Mouse (Mus musculus): Measurements from ENCODE around the gene Ms4a18. TPM values are rescaled to one million over a fixed set of nuclear protein-coding genes. Genes with fewer than 3 reads are reported as not detected.

Gene Ms4a18
- polyA plus RNA-seq, 1 experiment from 2014 or later = not detected

GRCm38 (mm10) chr19:10968578-10968977 is 49.3 kb downstream of the Ms4a18 start:
- no peak for DNase-seq (ENCODE audit: low read depth, low spot score)
- CTCF ChIA-PET = interaction anchor here (1.0 to 2.5 kb wide), 3 partner anchors 8 to 11 kb away, joined by 3 to 15 read pairs (median 3); no protein-coding TSS in a partner anchor
- no peak for TF ChIP-seq CTCF (IDR thresholded peaks at IDR 0.05)
- peaks cover 51% of the 10 kb centered on the region for H3K27me3 ChIP-seq
- POLR2A ChIA-PET = no interaction called here
- ATAC-seq = no peak
- in situ Hi-C loops (cut with MboI; ENCODE audit: low pct_unique_long_range_greater_than_20kb) = no loop called here

GRCm38 (mm10) chr19:10965721-10966120 is 52.1 kb downstream of the Ms4a18 start:
- ATAC-seq (no peak), DNase-seq (ENCODE audit: low read depth, low spot score) (no peak)
- CTCF ChIA-PET = interaction anchor here (0.7 to 1.4 kb wide), 5 partner anchors 10 to 58 kb away, joined by 3 to 5 read pairs (median 3); no protein-coding TSS in a partner anchor
- no peak for TF ChIP-seq CTCF (IDR thresholded peaks at IDR 0.05)
- POLR2A ChIA-PET = no interaction called here
- in situ Hi-C loops (cut with MboI; ENCODE audit: low pct_unique_long_range_greater_than_20kb) = no loop called here
- peaks cover 56% of the 10 kb centered on the region for H3K27me3 ChIP-seq

GRCm38 (mm10) chr19:10959978-10960346 is 57.9 kb downstream of the Ms4a18 start:
- no peak for TF ChIP-seq CTCF (IDR thresholded peaks at IDR 0.05)
- ChIA-PET POLR2A (no interaction called here), CTCF (interaction anchor here (0.9 to 5.1 kb wide), 4 partner anchors 9 to 83 kb away, joined by 3 to 75 read pairs (median 4); no protein-coding TSS in a partner anchor)
- in situ Hi-C loops (cut with MboI; ENCODE audit: low pct_unique_long_range_greater_than_20kb) = loop anchor here (5.0 kb wide), 3 partner anchors 48 to 293 kb away; no protein-coding TSS in a partner anchor
- DNase-seq (ENCODE audit: low read depth, low spot score) = no peak
- ATAC-seq = no peak
- peaks cover 30% of the 10 kb centered on the region for H3K27me3 ChIP-seq

GRCm38 (mm10) chr19:10959085-10959977 is 58.5 kb downstream of the Ms4a18 start:
- H3K27me3 ChIP-seq = peaks cover 25% of the 10 kb centered on the region
- peak; percentile 76 for ATAC-seq
- TF ChIP-seq CTCF (IDR thresholded peaks at IDR 0.05) = peak; percentile 89
- in situ Hi-C loops (cut with MboI; ENCODE audit: low pct_unique_long_range_greater_than_20kb) = loop anchor here (5.0 kb wide), 2 partner anchors 47 to 242 kb away; no protein-coding TSS in a partner anchor
- CTCF ChIA-PET = interaction anchor here (0.8 to 5.1 kb wide), 12 partner anchors 8 to 249 kb away, joined by 3 to 75 read pairs (median 3); partner anchors contain the start of genes Ccdc86 and Ms4a10
- POLR2A ChIA-PET = interaction anchor here (0.6 to 1.1 kb wide), 2 partner anchors 48 to 51 kb away, joined by 3 read pairs; no protein-coding TSS in a partner anchor
- DNase-seq (ENCODE audit: low read depth, low spot score) = no peak

GRCm38 (mm10) chr19:10952021-10952939 is 65.6 kb downstream of the Ms4a18 start:
- DNase-seq (ENCODE audit: low read depth, low spot score) = peak; percentile 48

GRCm38 (mm10) chr19:10949558-10949957 is 68.3 kb downstream of the Ms4a18 start:
- ATAC-seq (no peak), DNase-seq (ENCODE audit: low read depth, low spot score) (no peak)
- no peak for TF ChIP-seq CTCF (IDR thresholded peaks at IDR 0.05)
- in situ Hi-C loops (cut with MboI; ENCODE audit: low pct_unique_long_range_greater_than_20kb) = no loop called here
- ChIA-PET POLR2A (interaction anchor here (0.7 to 1.9 kb wide), 3 partner anchors 43 to 267 kb away, joined by 3 to 4 read pairs (median 3); no protein-coding TSS in a partner anchor), CTCF (interaction anchor here (0.6 to 1.9 kb wide), 5 partner anchors 9 to 42 kb away, joined by 3 to 9 read pairs (median 3); partner anchors contain the start of gene Ptgdr2)
- H3K27me3 ChIP-seq = no peaks in the 10 kb centered on the region

More at GRCm38 (mm10) chr19:10952021-10952939, 65.6 kb downstream of the Ms4a18 start:
- ChIA-PET POLR2A (interaction anchor here (0.6 kb wide), 1 partner anchor 46 kb away, joined by 4 read pairs; no protein-coding TSS in a partner anchor), CTCF (interaction anchor here (0.9 to 2.7 kb wide), 7 partner anchors 7 to 243 kb away, joined by 3 to 24 read pairs (median 3); no protein-coding TSS in a partner anchor)
- peaks cover 7% of the 10 kb centered on the region for H3K27me3 ChIP-seq
- TF ChIP-seq CTCF (IDR thresholded peaks at IDR 0.05) = no peak
- in situ Hi-C loops (cut with MboI; ENCODE audit: low pct_unique_long_range_greater_than_20kb) = no loop called here
- peak; percentile 92 for ATAC-seq

GRCm38 (mm10) chr19:10949112-10949511 is 68.7 kb downstream of the Ms4a18 start, which contains the start of gene Ccdc86:
Gene Ccdc86, minus strand, starts transcription at chr19:10949266.
- ChIA-PET POLR2A (interaction anchor here (0.7 to 1.2 kb wide), 2 partner anchors 40 to 43 kb away, joined by 3 read pairs; no protein-coding TSS in a partner anchor), CTCF (interaction anchor here (0.6 to 1.5 kb wide), 5 partner anchors 10 to 52 kb away, joined by 3 to 5 read pairs (median 3); partner anchors contain the start of gene Ptgdr2)
- in situ Hi-C loops (cut with MboI; ENCODE audit: low pct_unique_long_range_greater_than_20kb) = no loop called here
- TF ChIP-seq CTCF (IDR thresholded peaks at IDR 0.05) = no peak
- ATAC-seq = peak; percentile 72
- H3K27me3 ChIP-seq = no peaks in the 10 kb centered on the region
- peak; percentile 92 for DNase-seq (ENCODE audit: low read depth, low spot score)

GRCm38 (mm10) chr19:10948416-10948815 is 69.4 kb downstream of the Ms4a18 start:
- ChIA-PET POLR2A (interaction anchor here (1.0 to 1.4 kb wide), 3 partner anchors 24 to 54 kb away, joined by 3 to 7 read pairs (median 3); partner anchors contain the start of gene Prpf19), CTCF (interaction anchor here (1.2 to 1.5 kb wide), 2 partner anchors 29 to 34 kb away, joined by 3 to 5 read pairs; no protein-coding TSS in a partner anchor)
- TF ChIP-seq CTCF (IDR thresholded peaks at IDR 0.05) = no peak
- DNase-seq (ENCODE audit: low read depth, low spot score) = no peak
- in situ Hi-C loops (cut with MboI; ENCODE audit: low pct_unique_long_range_greater_than_20kb) = no loop called here
- H3K27me3 ChIP-seq = no peaks in the 10 kb centered on the region
- ATAC-seq = peak; percentile 2

- DNase-seq (ENCODE audit: low read depth, low spot score) (no peak), ATAC-seq (no peak)
- no peaks in the 10 kb centered on the region for H3K27me3 ChIP-seq
- no peak for TF ChIP-seq CTCF (IDR thresholded peaks at IDR 0.05)
- POLR2A ChIA-PET = interaction anchor here (1.1 to 1.7 kb wide), 3 partner anchors 12 to 52 kb away, joined by 3 to 7 read pairs (median 4); partner anchors contain the start of gene Prpf19
- in situ Hi-C loops (cut with MboI; ENCODE audit: low pct_unique_long_range_greater_than_20kb) = no loop called here
- CTCF ChIA-PET = interaction anchor here (1.2 to 1.8 kb wide), 2 partner anchors 10 to 33 kb away, joined by 5 read pairs; partner anchors contain the start of gene Ptgdr2
Measured at GRCm38 (mm10) chr19:10947219-10947618, 70.6 kb downstream of the Ms4a18 start.

Other genes starting within 250 kb of the Ms4a18 start
- 0.08 TPM for gene Cd6, start 188.0 kb downstream of the Ms4a18 start, polyA plus RNA-seq (2021)
- 0.26 TPM for gene Slc15a3, start 178.3 kb downstream of the Ms4a18 start, polyA plus RNA-seq (2021)
- 114 TPM for gene Tmem132a, start 148.1 kb downstream of the Ms4a18 start, polyA plus RNA-seq (2021)
- 81.0 TPM for gene Tmem109, start 136.0 kb downstream of the Ms4a18 start, polyA plus RNA-seq (2021)
- gene Prpf19, start 122.8 kb downstream of the Ms4a18 start, polyA plus RNA-seq (2021) = 251 TPM
- 0.17 TPM for gene Zp1, start 97.4 kb downstream of the Ms4a18 start, polyA plus RNA-seq (2021)
- gene Ptgdr2, start 80.9 kb downstream of the Ms4a18 start, polyA plus RNA-seq (2021) = 0.21 TPM
- gene Ccdc86, start 68.8 kb downstream of the Ms4a18 start, polyA plus RNA-seq (2021) = 21.1 TPM
- gene Ms4a10, start 43.4 kb downstream of the Ms4a18 start, polyA plus RNA-seq (2021) = not detected
- not detected for gene Ms4a15, start 24.8 kb downstream of the Ms4a18 start, polyA plus RNA-seq (2021)
- not detected for gene Ms4a8a, start 63.1 kb upstream of the Ms4a18 start, polyA plus RNA-seq (2021)
- gene 1700017D01Rik, start 112.8 kb upstream of the Ms4a18 start, polyA plus RNA-seq (2021) = not detected
- gene 1700025F22Rik, start 147.3 kb upstream of the Ms4a18 start, polyA plus RNA-seq (2021) = not detected
- gene Ms4a13, start 178.7 kb upstream of the Ms4a18 start, polyA plus RNA-seq (2021) = not detected
- not detected for gene Ms4a12, start 214.4 kb upstream of the Ms4a18 start, polyA plus RNA-seq (2021)
- gene Ms4a1, start 248.2 kb upstream of the Ms4a18 start, polyA plus RNA-seq (2021) = not detected